18 mouse cellular contexts compared by ENCODE assay signal in the genomic region with DNA sequence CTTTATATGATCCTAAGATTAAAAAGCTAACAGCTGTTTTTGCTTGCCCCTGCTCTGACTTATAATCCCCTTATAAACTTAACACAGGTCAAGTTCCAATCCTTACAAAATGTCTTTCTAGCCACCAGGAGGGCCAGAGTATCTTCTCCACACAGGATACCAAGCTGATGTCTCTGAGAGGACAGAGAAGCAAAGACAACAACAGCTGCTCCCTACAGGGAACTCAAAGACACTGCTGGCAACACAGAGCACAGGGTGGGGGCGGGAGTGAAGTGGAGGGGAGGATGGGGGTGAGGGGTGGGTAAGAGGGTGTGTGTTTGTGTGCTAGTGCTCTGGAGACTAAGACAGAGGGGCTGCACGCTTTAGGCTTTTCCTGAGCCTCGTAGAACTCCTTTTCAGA. TPM values are rescaled to one million over a fixed set of nuclear protein-coding genes. Genes with fewer than 3 reads are reported as not detected.
DNase-seq lines count a peak whose midpoint lies in the region; ATAC-seq and TF ChIP-seq lines count a peak whose summit lies in the region.
"Had no signal": no experiment of that assay in that cellular context is flagged by ENCODE, and none has a peak within 500 bp of the region (broad histone marks: within the 10 kb centered on the region; RNA-seq: fewer than 3 reads in every experiment).

No protein-coding gene starts in this region.

- peak overlapping the region; percentile 56; the same call in 1 of the 2 replicates for H3K27ac ChIP-seq in hindbrain, embryonic 10.5 days
- H3K27ac ChIP-seq in hindbrain, embryonic 14.5 days, result no peak overlapping the region
- no peak overlapping the region for H3K27ac ChIP-seq in midbrain, embryonic 12.5 days (replicated peaks)
- no peak overlapping the region for H3K27ac ChIP-seq in midbrain, embryonic 10.5 days (replicated peaks)
- H3K27ac ChIP-seq in embryonic facial prominence, embryonic 15.5 days (replicated peaks), result no peak overlapping the region
- H3K27ac ChIP-seq in forebrain, embryonic 13.5 days, result no peak overlapping the region

- H3K27me3 ChIP-seq in hindbrain, embryonic 10.5 days (ENCODE audit: insufficient read depth, poor library complexity, severe bottlenecking), result no peaks in the 10 kb centered on the region
- no peaks in the 10 kb centered on the region for H3K27me3 ChIP-seq in hindbrain, embryonic 14.5 days (ENCODE audit: control insufficient read depth, insufficient read depth, low read length)
- H3K27me3 ChIP-seq in midbrain, embryonic 12.5 days, result no peaks in the 10 kb centered on the region
- no peaks in the 10 kb centered on the region for H3K27me3 ChIP-seq in midbrain, embryonic 10.5 days (ENCODE audit: low read depth, poor library complexity, severe bottlenecking)
- H3K27me3 ChIP-seq in embryonic facial prominence, embryonic 15.5 days, result no peaks in the 10 kb centered on the region
- H3K27me3 ChIP-seq in myocyte (ENCODE audit: control insufficient read depth, insufficient read depth, insufficient read length), result no peaks in the 10 kb centered on the region
- no peaks in the 10 kb centered on the region for H3K27me3 ChIP-seq in forebrain, embryonic 13.5 days

- no peak for TF ChIP-seq POLR2A in myocyte (IDR thresholded peaks at IDR 0.05; ENCODE audit: insufficient read length, low read depth)

- H3K4me2 ChIP-seq in hindbrain, embryonic 14.5 days (replicated peaks), result no peak overlapping the region
- no peak overlapping the region for H3K4me2 ChIP-seq in midbrain, embryonic 12.5 days (replicated peaks)
- H3K4me2 ChIP-seq in embryonic facial prominence, embryonic 15.5 days (replicated peaks), result no peak overlapping the region
- peak overlapping the region; percentile 26 for H3K4me2 ChIP-seq in myocyte (ENCODE audit: low read depth)
- no peak overlapping the region for H3K4me2 ChIP-seq in forebrain, embryonic 13.5 days

- H3K4me1 ChIP-seq in hindbrain, embryonic 10.5 days (replicated peaks), result peaks cover 38% of the 10 kb centered on the region
- peaks cover 22% of the 10 kb centered on the region for H3K4me1 ChIP-seq in hindbrain, embryonic 14.5 days (replicated peaks; ENCODE audit: control insufficient read depth, insufficient read depth, low read length)
- H3K4me1 ChIP-seq in midbrain, embryonic 12.5 days, result peaks cover 16% of the 10 kb centered on the region
- H3K4me1 ChIP-seq in midbrain, embryonic 10.5 days, result peaks cover 33% of the 10 kb centered on the region
- peaks cover 21% of the 10 kb centered on the region for H3K4me1 ChIP-seq in embryonic facial prominence, embryonic 15.5 days
- H3K4me1 ChIP-seq in forebrain, embryonic 13.5 days, result peaks cover 4% of the 10 kb centered on the region

- no peak overlapping the region for H3K9ac ChIP-seq in hindbrain, embryonic 14.5 days
- no peak overlapping the region; the same call in 1 of the 2 replicates for H3K9ac ChIP-seq in midbrain, embryonic 12.5 days (replicated peaks)
- no peak overlapping the region for H3K9ac ChIP-seq in embryonic facial prominence, embryonic 15.5 days
- no peak overlapping the region for H3K9ac ChIP-seq in forebrain, embryonic 13.5 days
- H3K9ac ChIP-seq: forebrain, postnatal 0 days had no signal

- ATAC-seq in hindbrain, embryonic 14.5 days (ENCODE audit: low FRiP score), result no peak
- ATAC-seq in midbrain, embryonic 12.5 days (ENCODE audit: low FRiP score, low read depth), result peak; percentile 44; the same call in 1 of the 2 replicates
- 0 out of 2 replicates have a peak, but pooled peaks have one; percentile 41 for ATAC-seq in embryonic facial prominence, embryonic 15.5 days (ENCODE audit: insufficient number of reproducible peaks, low FRiP score, low TSS enrichment, low read depth)
- ATAC-seq in forebrain, embryonic 13.5 days, result no peak
- ATAC-seq: forebrain, postnatal 0 days; intestine, embryonic 16.5 days had no signal

- H3K79me2 ChIP-seq in myocyte (ENCODE audit: control insufficient read depth, insufficient read depth), result peaks cover 76% of the 10 kb centered on the region

- H3K4me3 ChIP-seq in hindbrain, embryonic 10.5 days, result no peak overlapping the region
- no peak overlapping the region for H3K4me3 ChIP-seq in hindbrain, embryonic 14.5 days (replicated peaks; ENCODE audit: low read length)
- H3K4me3 ChIP-seq in midbrain, embryonic 12.5 days, result no peak overlapping the region
- H3K4me3 ChIP-seq in midbrain, embryonic 10.5 days, result no peak overlapping the region
- no peak overlapping the region for H3K4me3 ChIP-seq in embryonic facial prominence, embryonic 15.5 days (replicated peaks)
- no peak overlapping the region for H3K4me3 ChIP-seq in myocyte
- no peak overlapping the region for H3K4me3 ChIP-seq in forebrain, embryonic 13.5 days
- H3K4me3 ChIP-seq: erythroblast, embryonic 14.5 days had no signal

- H3K36me3 ChIP-seq in hindbrain, embryonic 10.5 days, result 0 out of 2 replicates have a peak, but pooled peaks cover 3% of the 10 kb centered on the region
- peaks cover 11% of the 10 kb centered on the region; the same call in 1 of the 2 replicates for H3K36me3 ChIP-seq in hindbrain, embryonic 14.5 days (replicated peaks; ENCODE audit: control insufficient read depth, insufficient read depth)
- H3K36me3 ChIP-seq in midbrain, embryonic 12.5 days, result peaks cover 4% of the 10 kb centered on the region; the same call in 1 of the 2 replicates
- 0 out of 2 replicates have a peak, but pooled peaks cover 7% of the 10 kb centered on the region for H3K36me3 ChIP-seq in midbrain, embryonic 10.5 days
- peaks cover 6% of the 10 kb centered on the region; the same call in 1 of the 2 replicates for H3K36me3 ChIP-seq in embryonic facial prominence, embryonic 15.5 days
- H3K36me3 ChIP-seq in myocyte (ENCODE audit: control insufficient read depth, insufficient read depth), result peaks cover 27% of the 10 kb centered on the region
- H3K36me3 ChIP-seq in forebrain, embryonic 13.5 days (ENCODE audit: poor library complexity, severe bottlenecking), result peaks cover 12% of the 10 kb centered on the region

- no peak overlapping the region for H3ac ChIP-seq in myocyte (ENCODE audit: control insufficient read depth, insufficient read length)

- no peak for DNase-seq in hindbrain, embryonic 10.5 days (ENCODE audit: low spot score)
- no peak for DNase-seq in hindbrain, embryonic 14.5 days (ENCODE audit: low spot score)
- no peak for DNase-seq in midbrain, embryonic 10.5 days (ENCODE audit: low spot score)
- DNase-seq: adrenal gland, adult 2 months; cerebellum, adult 2 months; forebrain, postnatal 0 days; gastrocnemius, postnatal 14 days; heart, postnatal 36 days; lung, postnatal 4 days; right cerebral cortex, postnatal 25 days had no signal

- 40% methylated on average over 3 of the region's 3 CpGs for WGBS in hindbrain, embryonic 10.5 days
- WGBS in hindbrain, embryonic 14.5 days, result 40% methylated on average over 3 of the region's 3 CpGs
- WGBS in midbrain, embryonic 12.5 days, result 60% methylated on average over 3 of the region's 3 CpGs
- WGBS in midbrain, embryonic 10.5 days, result 56% methylated on average over 3 of the region's 3 CpGs
- WGBS in embryonic facial prominence, embryonic 15.5 days, result 54% methylated on average over 3 of the region's 3 CpGs
- WGBS in forebrain, embryonic 13.5 days, result 51% methylated on average over 3 of the region's 3 CpGs

- no peaks in the 10 kb centered on the region for H3K9me3 ChIP-seq in hindbrain, embryonic 10.5 days
- H3K9me3 ChIP-seq in hindbrain, embryonic 14.5 days (ENCODE audit: control insufficient read depth, low read length), result no peaks in the 10 kb centered on the region
- no peaks in the 10 kb centered on the region for H3K9me3 ChIP-seq in midbrain, embryonic 12.5 days
- no peaks in the 10 kb centered on the region for H3K9me3 ChIP-seq in midbrain, embryonic 10.5 days (replicated peaks)
- no peaks in the 10 kb centered on the region for H3K9me3 ChIP-seq in embryonic facial prominence, embryonic 15.5 days (replicated peaks)
- H3K9me3 ChIP-seq in forebrain, embryonic 13.5 days (replicated peaks), result no peaks in the 10 kb centered on the region
- H3K9me3 ChIP-seq: G1E had no signal

TF ChIP-seq in myocyte, 11 proteins besides CTCF, POLR2A, EP300 and RAD21:
- TF ChIP-seq MYOG (IDR thresholded peaks at IDR 0.05; ENCODE audit: control insufficient read depth in 1 of 3, insufficient read depth in 1 of 3, insufficient read length in 2 of 3, low read depth in 2 of 3), result peak in 2 of 3 experiments; percentile 56 to 71
- peak; percentile 42 to 75 (median 54) for TF ChIP-seq MYOD1 (IDR thresholded peaks at IDR 0.05; ENCODE audit: control insufficient read depth in 1 of 3, insufficient read length in 2 of 3, low read depth in 2 of 3)
- no peak for TF ChIP-seq TCF3 (IDR thresholded peaks at IDR 0.05; ENCODE audit: insufficient read length, low read depth)

RNA-seq across cellular contexts. Expression of a gene that starts 14.6 kb away (rescaled TPM):
- polyA plus RNA-seq in hindbrain, embryonic 10.5 days (2016; fragmentation: Nextera tagmentation; extraction: Ambion mirVana), result 3.3 TPM in 2 replicates
- polyA plus RNA-seq in hindbrain, embryonic 14.5 days (2014; fragmentation: Nextera tagmentation; extraction: Ambion mirVana), result 16.3 and 17.3 TPM in 2 replicates
- 5.8 and 6.7 TPM in 2 replicates for polyA plus RNA-seq in midbrain, embryonic 12.5 days (2016; fragmentation: Nextera tagmentation; extraction: Ambion mirVana)
- polyA plus RNA-seq in midbrain, embryonic 10.5 days (2016; fragmentation: Nextera tagmentation; extraction: Ambion mirVana), result 2.7 and 2.8 TPM in 2 replicates
- 6.3 and 7.3 TPM in 2 replicates for polyA plus RNA-seq in embryonic facial prominence, embryonic 15.5 days (2015; fragmentation: Nextera tagmentation; extraction: Ambion mirVana)
- 31.2 TPM for polyA plus RNA-seq in myocyte (2012; fragmentation: generic; extraction: Trizol)
- polyA plus RNA-seq in forebrain, embryonic 13.5 days (2015; fragmentation: Nextera tagmentation; extraction: Ambion mirVana), result 4.7 and 5.4 TPM in 2 replicates

RNA-seq across cellular contexts. Expression of a gene that starts 40.6 kb away (rescaled TPM):
- 0.07 TPM in 1 of 2 replicates, not detected in the other for polyA plus RNA-seq in hindbrain, embryonic 10.5 days (2016; fragmentation: Nextera tagmentation; extraction: Ambion mirVana)
- 0.43 TPM in 1 of 2 replicates, not detected in the other for polyA plus RNA-seq in hindbrain, embryonic 14.5 days (2014; fragmentation: Nextera tagmentation; extraction: Ambion mirVana)
- 0.08 and 0.20 TPM in 2 replicates for polyA plus RNA-seq in midbrain, embryonic 12.5 days (2016; fragmentation: Nextera tagmentation; extraction: Ambion mirVana)
- 0.05 TPM in 1 of 2 replicates, not detected in the other for polyA plus RNA-seq in midbrain, embryonic 10.5 days (2016; fragmentation: Nextera tagmentation; extraction: Ambion mirVana)
- 0.08 TPM in 1 of 2 replicates, not detected in the other for polyA plus RNA-seq in embryonic facial prominence, embryonic 15.5 days (2015; fragmentation: Nextera tagmentation; extraction: Ambion mirVana)
- 0.20 TPM for polyA plus RNA-seq in myocyte (2012; fragmentation: generic; extraction: Trizol)
- 0.09 and 0.18 TPM in 2 replicates for polyA plus RNA-seq in forebrain, embryonic 13.5 days (2015; fragmentation: Nextera tagmentation; extraction: Ambion mirVana)
- polyA plus RNA-seq: adrenal gland, adult 2 months; erythroblast, embryonic 14.5 days; G1E; intestine, embryonic 16.5 days; liver, embryonic 16.5 days had no signal

Comparison
In these comparisons a context has a peak if more than half of its experiments do, and no peak if none do; other contexts are left out.
1. ATAC-seq: peak in midbrain, embryonic 12.5 days (single experiment) and embryonic facial prominence, embryonic 15.5 days (single experiment); none in hindbrain, embryonic 14.5 days (single experiment) and forebrain, embryonic 13.5 days (single experiment).